Mouse (Mus musculus) G1E-ER4 (cell line): Measurements from ENCODE around the gene Rasgef1a. TPM values are rescaled to one million over a fixed set of nuclear protein-coding genes. Genes with fewer than 3 reads are reported as not detected.

Experiments used
- GATA1 ChIP-seq: IDR thresholded peaks from one replicate; pipeline ENCODE4 v1.8.0; 2012; ENCODE audit warnings: low read length, inconsistent platforms
- polyA plus RNA-seq: library from polyadenylated mRNA; stranded (reverse); fragments of >175 nt; gene quantifications from 2 replicates; pipeline ENCODE4 v1.2.3, GENCODE M21; 2012

Gene Rasgef1a
- polyA plus RNA-seq, 1 experiment: not detected

GRCm38 (mm10) chr6:118055209-118055608, 44.0 kb downstream of the Rasgef1a start:
- TF ChIP-seq GATA1: no peak

GRCm38 (mm10) chr6:118061266-118061665, 50.0 kb downstream of the Rasgef1a start:
- TF ChIP-seq GATA1: no peak

DNA sequence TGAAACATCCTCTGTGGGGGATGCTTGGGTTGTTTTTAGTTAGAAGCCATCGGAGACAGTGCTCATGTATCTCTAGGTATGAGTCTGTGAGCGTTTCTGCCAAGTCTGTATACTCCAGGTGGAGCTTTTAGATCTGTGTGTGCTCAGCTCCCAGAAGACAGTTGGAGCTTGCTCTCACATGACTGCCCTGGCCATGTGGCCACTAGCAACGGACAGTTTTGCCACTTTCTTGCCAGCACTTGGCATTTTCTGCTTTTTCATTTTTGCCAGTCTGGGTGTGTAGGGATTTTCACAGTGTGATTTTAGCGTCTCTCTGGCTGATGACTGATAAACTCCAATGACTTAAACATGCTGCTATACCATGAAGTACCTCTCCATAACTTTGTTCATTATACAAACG, 52.0 kb downstream of the Rasgef1a start:
- TF ChIP-seq GATA1: no peak

DNA sequence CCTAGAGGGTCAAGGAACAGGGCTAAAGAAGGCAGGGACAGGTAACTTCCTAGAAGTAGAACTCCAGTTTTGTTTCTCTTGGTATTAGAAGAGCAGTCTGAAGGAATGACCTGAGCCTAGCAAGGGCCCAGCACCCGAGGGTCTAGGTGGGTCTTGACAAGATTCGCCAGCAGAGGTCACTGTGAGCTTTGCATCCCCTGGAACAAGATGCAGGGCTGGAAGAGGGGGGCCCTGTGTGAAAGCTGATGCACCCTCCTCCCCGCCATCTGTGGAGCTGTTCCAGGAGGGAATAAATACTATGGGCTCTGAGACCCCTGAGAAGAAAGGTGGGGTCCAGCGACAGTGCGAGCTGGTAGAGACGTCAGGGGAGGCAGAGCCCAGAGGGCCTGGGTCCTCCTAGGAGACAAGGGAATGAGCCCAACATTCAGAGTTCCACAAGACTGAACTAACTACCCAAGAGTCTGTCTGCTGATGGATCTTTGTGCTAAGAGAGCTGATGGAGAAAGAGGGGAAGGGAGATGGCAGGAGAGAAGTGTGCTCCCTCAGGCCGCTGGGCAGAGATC, 53.8 kb downstream of the Rasgef1a start:
- no peak for TF ChIP-seq GATA1

DNA sequence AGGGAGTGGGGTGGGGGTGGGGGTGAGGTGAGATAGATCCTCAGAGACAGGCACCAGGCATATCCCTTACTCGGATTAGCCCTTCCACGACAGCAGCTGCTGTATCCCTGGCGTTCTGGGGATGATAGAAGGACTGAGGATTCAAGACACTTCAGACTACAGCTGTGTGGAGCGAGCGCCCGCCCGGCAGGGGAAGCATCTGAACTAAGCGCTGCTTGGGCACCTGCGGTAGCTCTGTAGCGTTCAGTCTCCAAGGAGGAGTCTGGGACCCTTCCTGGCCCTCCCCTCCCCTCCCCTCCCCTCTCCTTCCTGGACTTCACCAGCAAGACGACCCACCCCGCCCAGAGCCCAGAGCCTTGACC, 54.6 kb downstream of the Rasgef1a start:
- no peak for TF ChIP-seq GATA1

- no peak for TF ChIP-seq GATA1
Measured at GRCm38 (mm10) chr6:118066199-118067081, 55.2 kb downstream of the Rasgef1a start.

- TF ChIP-seq GATA1: no peak
Measured at GRCm38 (mm10) chr6:118067720-118068119, 56.5 kb downstream of the Rasgef1a start.

GRCm38 (mm10) chr6:118070321-118071012, 59.2 kb downstream of the Rasgef1a start:
- TF ChIP-seq GATA1: no peak

- no peak for TF ChIP-seq GATA1
Measured at GRCm38 (mm10) chr6:118071013-118071350, 59.7 kb downstream of the Rasgef1a start.

DNA sequence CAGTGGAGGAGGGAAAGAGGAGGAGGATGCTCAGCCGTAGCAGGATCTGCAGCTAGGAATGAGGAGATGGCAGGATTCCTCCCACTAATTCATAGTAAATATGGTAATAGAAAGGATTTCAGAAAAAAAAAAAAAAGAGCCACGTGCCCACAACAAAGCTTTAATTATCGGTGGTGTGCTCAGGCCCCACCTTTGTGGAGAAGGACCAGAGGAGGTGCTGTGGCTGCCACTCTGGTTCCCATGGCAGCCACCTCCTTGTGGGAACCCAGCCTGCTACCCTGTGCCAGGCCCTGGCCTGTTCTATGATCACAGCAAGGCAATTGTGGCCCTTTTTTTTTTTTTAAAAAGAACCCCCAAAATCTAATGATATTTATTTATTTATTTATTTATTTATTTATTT, 60.2 kb downstream of the Rasgef1a start:
- no peak for TF ChIP-seq GATA1

GRCm38 (mm10) chr6:118072176-118072575, 60.9 kb downstream of the Rasgef1a start:
- no peak for TF ChIP-seq GATA1

GRCm38 (mm10) chr6:118074151-118074550, 62.9 kb downstream of the Rasgef1a start:
- no peak for TF ChIP-seq GATA1

GRCm38 (mm10) chr6:118076256-118076655, 65.0 kb downstream of the Rasgef1a start:
- no peak for TF ChIP-seq GATA1

GRCm38 (mm10) chr6:118076748-118077147, 65.5 kb downstream of the Rasgef1a start:
- TF ChIP-seq GATA1: no peak

- no peak for TF ChIP-seq GATA1
Measured at GRCm38 (mm10) chr6:118077421-118077820, 66.2 kb downstream of the Rasgef1a start.

GRCm38 (mm10) chr6:118078751-118079150, 67.5 kb downstream of the Rasgef1a start:
- TF ChIP-seq GATA1: no peak
